Mouse (Mus musculus) kidney, embryonic 14.5 days (tissue): Measurements from ENCODE around the gene Scarb1. TPM values are rescaled to one million over a fixed set of nuclear protein-coding genes. Genes with fewer than 3 reads are reported as not detected.

Source experiments
- ATAC-seq: fragments of 200-750 bp; cut with Nextera tagmentation; 2 replicates; pipeline ENCODE4 v1.8.0; 2017; ENCODE audit warnings: moderate number of reproducible peaks, mild to moderate bottlenecking, moderate TSS enrichment, moderate library complexity; ENCODE audit not compliant: low FRiP score, low TSS enrichment
- H3K27ac ChIP-seq: fragments of 300-500 bp; sonication (generic); 2 replicates; pipeline ENCODE4 v1.5.1; 2014; ENCODE audit warnings: low read depth, mild to moderate bottlenecking, low read length, moderate library complexity, mixed read lengths
- H3K27me3 ChIP-seq: fragments of 300-500 bp; sonication (generic); 2 replicates; pipeline ENCODE4 v1.6.1; 2014; ENCODE audit warnings: mild to moderate bottlenecking, low read length; ENCODE audit not compliant: control insufficient read depth, insufficient read depth
- H3K36me3 ChIP-seq: fragments of 300-500 bp; sonication (generic); 2 replicates; pipeline ENCODE4 v1.6.1; 2014; ENCODE audit warnings: low read length, mixed read lengths; ENCODE audit not compliant: control insufficient read depth, insufficient read depth
- H3K4me1 ChIP-seq: fragments of 300-500 bp; sonication (generic); 2 replicates; pipeline ENCODE4 v1.6.1; 2014; ENCODE audit warnings: low read length, mixed read lengths; ENCODE audit not compliant: control insufficient read depth, insufficient read depth
- H3K4me2 ChIP-seq: fragments of 300-500 bp; sonication (generic); replicated peaks from 2 replicates; pipeline ENCODE4 v1.6.1; 2014; ENCODE audit warnings: low read depth, mild to moderate bottlenecking, low read length
- H3K4me3 ChIP-seq: fragments of 300-500 bp; sonication (generic); 2 replicates; pipeline ENCODE4 v1.5.1; 2014; ENCODE audit warnings: mild to moderate bottlenecking, low read length
- H3K9ac ChIP-seq: fragments of 300-500 bp; sonication (generic); 2 replicates; pipeline ENCODE4 v1.6.1; 2014; ENCODE audit warnings: low read depth, mild to moderate bottlenecking, low read length, moderate library complexity
- H3K9me3 ChIP-seq: fragments of 300-500 bp; sonication (generic); 2 replicates; pipeline ENCODE4 v1.6.1; 2016; ENCODE audit warnings: low read length; ENCODE audit not compliant: control insufficient read depth
- whole genome bisulfite sequencing: fragments of 180-500 bp; shearing (Covaris S2); extraction: QIAGEN DNeasy Blood & Tissue Kit; methylation state at CpG from one replicate; pipeline ENCODE4 v1.1.7; 2014; 5-methylcytosine and 5-hydroxymethylcytosine counted together
- polyA plus RNA-seq: library from polyadenylated mRNA; unstranded; fragments of >200 nt; fragmentation: Nextera tagmentation; extraction: Ambion mirVana; gene quantifications from 2 replicates; pipeline ENCODE4 v1.2.1, GENCODE M21; 2014

The Scarb1 gene
- polyA plus RNA-seq, 1 experiment from 2014 or later: 48.8 TPM

- Histone ChIP-seq H3K27ac (no peak overlapping the region), H3K36me3 (no peaks in the 10 kb centered on the region), H3K27me3 (no peaks in the 10 kb centered on the region), H3K9me3 (no peaks in the 10 kb centered on the region; the same call in 1 of the 2 replicates), H3K4me3 (no peak overlapping the region), H3K4me2 (no peak overlapping the region), H3K9ac (no peak overlapping the region), H3K4me1 (peaks cover 6% of the 10 kb centered on the region; the same call in 1 of the 2 replicates)
- ATAC-seq: no peak
- WGBS: 50% methylated on average over 7 of the region's 7 CpGs
These were observed 14.1 kb upstream of the Scarb1 start for GRCm38 (mm10) chr5:125354885-125355492.

GRCm38 (mm10) chr5:125352781-125353294, 11.9 kb upstream of the Scarb1 start:
- Histone ChIP-seq H3K27ac (no peak overlapping the region), H3K9me3 (no peaks in the 10 kb centered on the region; the same call in 1 of the 2 replicates), H3K4me1 (peaks cover 6% of the 10 kb centered on the region; the same call in 1 of the 2 replicates), H3K27me3 (no peaks in the 10 kb centered on the region), H3K4me2 (no peak overlapping the region), H3K4me3 (no peak overlapping the region), H3K36me3 (no peaks in the 10 kb centered on the region), H3K9ac (no peak overlapping the region)
- no peak for ATAC-seq
- 95% methylated on average over 5 of the region's 5 CpGs for WGBS

- WGBS: 93% methylated on average over 5 of the region's 5 CpGs
- no peak for ATAC-seq
These were observed 11.0 kb upstream of the Scarb1 start for GRCm38 (mm10) chr5:125351939-125352338.

GRCm38 (mm10) chr5:125351057-125351456, 10.2 kb upstream of the Scarb1 start:
- ATAC-seq: no peak
- WGBS: 76% methylated on average over 8 of the region's 8 CpGs

More at GRCm38 (mm10) chr5:125351939-125352338, 11.0 kb upstream of the Scarb1 start:
- no peak overlapping the region for H3K4me3 ChIP-seq
- H3K4me1 ChIP-seq: peaks cover 6% of the 10 kb centered on the region; the same call in 1 of the 2 replicates
- H3K36me3 ChIP-seq: no peaks in the 10 kb centered on the region
- no peak overlapping the region for H3K9ac ChIP-seq
- no peak overlapping the region for H3K4me2 ChIP-seq
- H3K27me3 ChIP-seq: no peaks in the 10 kb centered on the region
- H3K27ac ChIP-seq: no peak overlapping the region
- no peaks in the 10 kb centered on the region; the same call in 1 of the 2 replicates for H3K9me3 ChIP-seq

GRCm38 (mm10) chr5:125349391-125349790, 8.5 kb upstream of the Scarb1 start:
- Histone ChIP-seq H3K4me2 (no peak overlapping the region), H3K9ac (no peak overlapping the region), H3K4me3 (no peak overlapping the region), H3K4me1 (no peaks in the 10 kb centered on the region), H3K27me3 (no peaks in the 10 kb centered on the region), H3K27ac (no peak overlapping the region), H3K9me3 (no peaks in the 10 kb centered on the region; the same call in 1 of the 2 replicates), H3K36me3 (no peaks in the 10 kb centered on the region)
- ATAC-seq: no peak
- 85% methylated on average over 3 of the region's 3 CpGs for WGBS

More at GRCm38 (mm10) chr5:125351057-125351456, 10.2 kb upstream of the Scarb1 start:
- H3K27ac ChIP-seq: no peak overlapping the region
- H3K36me3 ChIP-seq: no peaks in the 10 kb centered on the region
- no peak overlapping the region for H3K4me2 ChIP-seq
- no peaks in the 10 kb centered on the region for H3K27me3 ChIP-seq
- H3K4me1 ChIP-seq: peaks cover 6% of the 10 kb centered on the region; the same call in 1 of the 2 replicates
- H3K4me3 ChIP-seq: no peak overlapping the region
- H3K9me3 ChIP-seq: no peaks in the 10 kb centered on the region; the same call in 1 of the 2 replicates
- no peak overlapping the region for H3K9ac ChIP-seq

GRCm38 (mm10) chr5:125348487-125348886, 7.6 kb upstream of the Scarb1 start:
- WGBS: 45% methylated on average over 8 of the region's 8 CpGs
- no peaks in the 10 kb centered on the region for H3K36me3 ChIP-seq
- H3K4me1 ChIP-seq: no peaks in the 10 kb centered on the region
- no peak overlapping the region for H3K4me3 ChIP-seq
- 0 out of 2 replicates have a peak, but pooled peaks have one; percentile 16 for ATAC-seq
- H3K9me3 ChIP-seq: no peaks in the 10 kb centered on the region; the same call in 1 of the 2 replicates
- H3K27ac ChIP-seq: no peak overlapping the region
- H3K9ac ChIP-seq: no peak overlapping the region
- no peak overlapping the region for H3K4me2 ChIP-seq
- no peaks in the 10 kb centered on the region for H3K27me3 ChIP-seq

GRCm38 (mm10) chr5:125348067-125348466, 7.2 kb upstream of the Scarb1 start:
- no peak for ATAC-seq

GRCm38 (mm10) chr5:125344296-125344695, 3.4 kb upstream of the Scarb1 start:
- Histone ChIP-seq H3K4me3 (no peak overlapping the region), H3K9ac (no peak overlapping the region), H3K27me3 (no peaks in the 10 kb centered on the region), H3K4me1 (peaks cover 11% of the 10 kb centered on the region), H3K4me2 (no peak overlapping the region), H3K36me3 (no peaks in the 10 kb centered on the region), H3K9me3 (no peaks in the 10 kb centered on the region), H3K27ac (no peak overlapping the region)
- no peak for ATAC-seq
- 92% methylated on average over 6 of the region's 6 CpGs for WGBS

More at GRCm38 (mm10) chr5:125348067-125348466, 7.2 kb upstream of the Scarb1 start:
- no peaks in the 10 kb centered on the region for H3K36me3 ChIP-seq
- WGBS: 76% methylated on average over 7 of the region's 7 CpGs
- no peak overlapping the region for H3K27ac ChIP-seq
- no peak overlapping the region for H3K9ac ChIP-seq
- H3K27me3 ChIP-seq: no peaks in the 10 kb centered on the region
- H3K4me2 ChIP-seq: no peak overlapping the region
- H3K9me3 ChIP-seq: no peaks in the 10 kb centered on the region; the same call in 1 of the 2 replicates
- H3K4me3 ChIP-seq: no peak overlapping the region
- H3K4me1 ChIP-seq: no peaks in the 10 kb centered on the region

GRCm38 (mm10) chr5:125341459-125342090, 681 bp upstream of the Scarb1 start:
- Histone ChIP-seq H3K4me1 (peaks cover 19% of the 10 kb centered on the region), H3K4me3 (peak overlapping the region; percentile 61), H3K36me3 (no peaks in the 10 kb centered on the region), H3K9ac (peak overlapping the region; percentile 72), H3K4me2 (peak overlapping the region; percentile 84), H3K27me3 (no peaks in the 10 kb centered on the region), H3K9me3 (no peaks in the 10 kb centered on the region), H3K27ac (no peak overlapping the region)
- no peak; the same call in 1 of the 2 replicates for ATAC-seq
- 51% methylated on average over 14 of the region's 14 CpGs for WGBS
